Mouse (Mus musculus): ENCODE results near the gene Mga. TPM values are rescaled to one million over a fixed set of nuclear protein-coding genes. Genes with fewer than 3 reads are reported as not detected.

The Mga gene
- total and polyA plus RNA-seq, 2 experiments from 2014 or later = 11.6 to 68.4 TPM

DNA sequence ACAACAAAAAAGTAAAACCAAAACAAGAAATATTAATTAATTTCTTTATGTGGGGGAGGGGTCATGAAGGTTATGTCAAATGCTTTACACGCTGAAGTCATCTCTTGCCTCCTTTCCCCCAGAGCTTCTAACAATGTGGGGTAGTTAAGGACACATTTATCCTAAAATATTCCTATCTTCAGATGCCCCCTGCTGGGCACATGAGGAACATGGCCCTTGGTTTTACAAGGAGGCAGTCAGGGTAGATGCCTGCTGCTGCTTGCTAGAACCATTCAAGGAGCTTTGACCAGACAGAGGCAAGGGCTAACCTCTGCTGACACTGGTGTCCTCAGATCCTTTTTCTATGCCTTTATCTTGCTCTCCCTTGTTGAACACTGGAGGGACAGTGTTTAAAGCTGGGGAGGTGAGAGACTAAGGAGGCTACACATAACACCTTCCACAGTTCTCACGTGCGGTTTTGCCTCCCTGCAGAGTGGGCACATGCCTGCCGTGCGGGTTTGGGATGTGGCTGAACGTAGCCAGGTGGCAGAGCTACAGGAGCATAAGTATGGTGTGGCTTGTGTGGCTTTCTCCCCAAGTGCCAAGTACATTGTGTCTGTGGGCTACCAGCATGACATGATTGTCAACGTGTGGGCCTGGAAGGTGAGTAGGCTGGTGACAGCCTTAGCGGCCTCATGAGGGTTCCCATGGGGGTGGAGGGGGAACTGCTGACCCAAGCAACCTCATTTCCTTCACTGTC lies 114.6 kb downstream of the Mga start:
- Histone ChIP-seq H3K27me3 (ENCODE audit: control insufficient read depth, insufficient read depth, low read length) (no peaks in the 10 kb centered on the region), H3K9ac (replicated peaks; ENCODE audit: low read depth, low read length) (no peak overlapping the region), H3K4me2 (ENCODE audit: low read depth, low read length) (no peak overlapping the region), H3K36me3 (replicated peaks; ENCODE audit: control insufficient read depth, insufficient read depth, low read length) (peaks cover 22% of the 10 kb centered on the region), H3K4me1 (ENCODE audit: control insufficient read depth, insufficient read depth) (no peaks in the 10 kb centered on the region), H3K9me3 (replicated peaks; ENCODE audit: control insufficient read depth, low read length) (no peaks in the 10 kb centered on the region), H3K27ac (ENCODE audit: low read depth) (no peak overlapping the region), H3K4me3 (ENCODE audit: low read depth, low read length) (no peak overlapping the region)
- TF ChIP-seq CTCF (IDR thresholded peaks at IDR 0.05; ENCODE audit: low read depth) = peak; percentile 79
- TF ChIP-seq EP300 (IDR thresholded peaks at IDR 0.05; ENCODE audit: low read depth) = no peak
- 68% methylated on average over 8 of the region's 8 CpGs for WGBS
- DNase-seq (ENCODE audit: low spot score) (peak; percentile 70), ATAC-seq (ENCODE audit: insufficient read depth, low read depth) (peak; percentile 75)

DNA sequence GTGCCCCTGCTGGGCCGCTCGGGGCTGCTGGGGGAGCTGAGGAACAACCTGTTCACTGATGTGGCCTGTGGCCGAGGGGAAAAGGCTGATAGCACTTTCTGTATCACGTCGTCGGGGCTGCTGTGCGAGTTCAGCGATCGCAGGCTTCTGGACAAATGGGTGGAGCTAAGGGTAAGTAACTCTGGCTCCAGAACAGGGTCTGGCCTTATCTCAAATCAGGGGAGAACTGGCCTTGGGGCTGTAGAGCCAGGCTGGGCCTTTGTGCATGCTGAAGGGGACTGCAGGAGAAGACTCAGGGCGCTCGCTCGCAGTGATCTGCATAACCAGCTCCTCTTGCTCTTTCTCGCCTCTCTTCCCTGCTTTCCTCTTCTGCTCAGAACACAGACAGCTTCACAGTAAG lies 115.9 kb downstream of the Mga start:
- Histone ChIP-seq H3K4me1 (ENCODE audit: control insufficient read depth, insufficient read depth) (no peaks in the 10 kb centered on the region), H3K4me3 (ENCODE audit: low read depth, low read length) (no peak overlapping the region), H3K27me3 (ENCODE audit: control insufficient read depth, insufficient read depth, low read length) (no peaks in the 10 kb centered on the region), H3K9ac (replicated peaks; ENCODE audit: low read depth, low read length) (no peak overlapping the region), H3K4me2 (ENCODE audit: low read depth, low read length) (no peak overlapping the region), H3K36me3 (replicated peaks; ENCODE audit: control insufficient read depth, insufficient read depth, low read length) (peaks cover 35% of the 10 kb centered on the region), H3K27ac (ENCODE audit: low read depth) (no peak overlapping the region), H3K9me3 (replicated peaks; ENCODE audit: control insufficient read depth, low read length) (no peaks in the 10 kb centered on the region)
- DNase-seq (ENCODE audit: low spot score) = no peak
- ATAC-seq (ENCODE audit: insufficient read depth, low read depth) = no peak
- TF ChIP-seq EP300 (IDR thresholded peaks at IDR 0.05; ENCODE audit: low read depth) (no peak), CTCF (IDR thresholded peaks at IDR 0.05; ENCODE audit: low read depth) (no peak)
- 51% methylated on average over 13 of the region's 13 CpGs for WGBS

DNA sequence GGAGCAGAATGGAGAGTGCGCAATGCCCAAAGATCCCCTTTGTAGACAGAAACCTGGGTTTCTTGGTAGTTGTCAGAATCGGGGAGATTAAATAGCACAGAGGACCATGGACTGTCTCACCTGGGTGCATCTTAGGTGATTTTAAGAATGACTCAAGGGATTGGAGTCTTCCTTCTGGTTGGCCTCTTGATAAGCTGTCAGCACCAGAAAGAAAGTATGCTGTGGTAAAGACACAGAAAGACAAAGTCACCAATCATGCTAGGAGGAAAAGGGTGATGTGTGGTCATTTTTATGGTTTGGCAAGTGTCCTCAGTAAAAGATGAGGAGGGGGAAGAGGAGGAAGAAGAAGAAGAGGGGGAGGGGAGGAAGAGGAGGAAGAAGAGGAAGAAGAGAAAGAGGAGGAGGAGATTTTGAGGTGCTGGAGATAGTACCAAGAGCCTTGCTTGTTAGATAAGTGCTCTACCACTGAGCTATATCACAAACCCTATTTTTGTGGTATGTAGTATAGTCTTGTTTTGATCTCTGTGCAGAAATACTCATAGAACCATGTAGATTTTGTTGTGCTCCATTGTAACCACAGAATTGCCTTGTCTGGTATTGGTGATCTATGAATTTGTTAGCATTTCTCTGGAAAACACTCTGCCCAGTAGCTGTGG lies 116.9 kb downstream of the Mga start:
- ATAC-seq (ENCODE audit: insufficient read depth, low read depth) (no peak), DNase-seq (ENCODE audit: low spot score) (no peak)
- TF ChIP-seq CTCF (IDR thresholded peaks at IDR 0.05; ENCODE audit: low read depth) (no peak), EP300 (IDR thresholded peaks at IDR 0.05; ENCODE audit: low read depth) (no peak)

DNA sequence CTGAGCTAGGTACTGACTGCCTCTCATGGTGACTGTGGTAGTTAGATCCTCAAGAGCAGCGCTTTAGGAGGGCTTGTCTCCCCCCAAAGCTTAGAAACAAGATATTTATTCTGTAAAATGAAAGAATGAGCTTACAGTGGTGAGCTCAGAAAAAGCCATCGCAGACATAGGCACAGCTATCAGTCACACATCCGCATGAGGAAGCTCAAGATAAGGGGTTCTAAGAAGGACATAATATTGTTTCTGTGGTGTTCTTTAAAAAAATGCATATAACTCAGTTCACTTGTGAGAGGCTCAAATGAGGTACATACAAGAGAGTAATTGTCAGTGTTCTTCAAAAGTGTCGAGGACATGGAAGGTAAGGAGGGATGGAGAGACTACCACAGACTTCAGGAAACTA lies 118.9 kb downstream of the Mga start:
- TF ChIP-seq EP300 (IDR thresholded peaks at IDR 0.05; ENCODE audit: low read depth) (no peak), CTCF (IDR thresholded peaks at IDR 0.05; ENCODE audit: low read depth) (no peak)
- Histone ChIP-seq H3K9me3 (replicated peaks; ENCODE audit: control insufficient read depth, low read length) (no peaks in the 10 kb centered on the region), H3K9ac (replicated peaks; ENCODE audit: low read depth, low read length) (no peak overlapping the region), H3K4me1 (ENCODE audit: control insufficient read depth, insufficient read depth) (no peaks in the 10 kb centered on the region), H3K36me3 (replicated peaks; ENCODE audit: control insufficient read depth, insufficient read depth, low read length) (peaks cover 60% of the 10 kb centered on the region), H3K27me3 (ENCODE audit: control insufficient read depth, insufficient read depth, low read length) (no peaks in the 10 kb centered on the region), H3K4me2 (ENCODE audit: low read depth, low read length) (no peak overlapping the region), H3K27ac (ENCODE audit: low read depth) (no peak overlapping the region), H3K4me3 (ENCODE audit: low read depth, low read length) (no peak overlapping the region)
- DNase-seq (ENCODE audit: low spot score) (no peak), ATAC-seq (ENCODE audit: insufficient read depth, low read depth) (no peak)
- WGBS = 88% methylated on average over 4 of the region's 4 CpGs

More for the DNA sequence above, 116.9 kb downstream of the Mga start:
- Histone ChIP-seq H3K27ac (ENCODE audit: low read depth) (no peak overlapping the region), H3K36me3 (replicated peaks; ENCODE audit: control insufficient read depth, insufficient read depth, low read length) (peaks cover 43% of the 10 kb centered on the region), H3K4me2 (ENCODE audit: low read depth, low read length) (no peak overlapping the region), H3K9me3 (replicated peaks; ENCODE audit: control insufficient read depth, low read length) (no peaks in the 10 kb centered on the region), H3K27me3 (ENCODE audit: control insufficient read depth, insufficient read depth, low read length) (no peaks in the 10 kb centered on the region), H3K4me1 (ENCODE audit: control insufficient read depth, insufficient read depth) (no peaks in the 10 kb centered on the region), H3K4me3 (ENCODE audit: low read depth, low read length) (no peak overlapping the region), H3K9ac (replicated peaks; ENCODE audit: low read depth, low read length) (no peak overlapping the region)
- WGBS = 88% methylated on average over 2 of the region's 2 CpGs

DNA sequence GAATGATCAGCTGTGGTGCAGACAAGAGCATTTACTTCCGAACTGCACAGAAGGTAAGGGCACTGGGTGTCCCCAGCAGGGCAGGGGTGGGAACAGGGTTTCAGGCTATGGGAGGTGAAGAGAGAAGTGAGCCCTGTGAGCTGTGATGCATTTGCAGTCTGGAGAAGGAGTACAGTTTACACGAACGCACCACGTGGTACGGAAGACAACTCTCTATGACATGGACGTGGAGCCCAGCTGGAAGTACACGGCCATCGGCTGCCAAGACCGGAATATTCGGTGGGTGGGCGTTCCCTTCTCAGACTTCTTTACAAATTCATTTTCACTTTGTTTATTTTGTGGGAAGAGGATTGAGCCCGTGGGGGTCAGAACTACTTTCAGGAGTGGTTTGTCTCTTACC lies 120.6 kb downstream of the Mga start:
- Histone ChIP-seq H3K36me3 (replicated peaks; ENCODE audit: control insufficient read depth, insufficient read depth, low read length) (peaks cover 76% of the 10 kb centered on the region), H3K4me3 (ENCODE audit: low read depth, low read length) (no peak overlapping the region), H3K27ac (ENCODE audit: low read depth) (no peak overlapping the region), H3K9me3 (replicated peaks; ENCODE audit: control insufficient read depth, low read length) (no peaks in the 10 kb centered on the region), H3K9ac (replicated peaks; ENCODE audit: low read depth, low read length) (no peak overlapping the region), H3K4me1 (ENCODE audit: control insufficient read depth, insufficient read depth) (no peaks in the 10 kb centered on the region), H3K4me2 (ENCODE audit: low read depth, low read length) (no peak overlapping the region), H3K27me3 (ENCODE audit: control insufficient read depth, insufficient read depth, low read length) (no peaks in the 10 kb centered on the region)
- DNase-seq (ENCODE audit: low spot score) (no peak), ATAC-seq (ENCODE audit: insufficient read depth, low read depth) (no peak)
- 93% methylated on average over 12 of the region's 12 CpGs for WGBS
- no peak for TF ChIP-seq CTCF (IDR thresholded peaks at IDR 0.05; ENCODE audit: low read depth)
- TF ChIP-seq EP300 (IDR thresholded peaks at IDR 0.05; ENCODE audit: low read depth) = no peak

Small RNAs within 50 kb of the gene (microRNA-seq; reads per million reads assigned to microRNA genes)
- gene Mir7665 = not detected

Other genes with a start within 250 kb of the Mga start
- gene Ndufaf1, start 234.4 kb upstream of the Mga start, total RNA-seq (2014; rRNA removed; ENCODE audit: low replicate concordance) = 28.4 and 37.9 TPM in 2 replicates
- gene Ndufaf1, start 234.4 kb upstream of the Mga start, polyA plus RNA-seq (2015; fragmentation: Nextera tagmentation; extraction: Ambion mirVana) = 79.9 and 83.3 TPM in 2 replicates
- gene Rtf1, start 222.2 kb upstream of the Mga start, total RNA-seq (2014; rRNA removed; ENCODE audit: low replicate concordance) = 7.9 and 10.2 TPM in 2 replicates
- gene Rtf1, start 222.2 kb upstream of the Mga start, polyA plus RNA-seq (2015; fragmentation: Nextera tagmentation; extraction: Ambion mirVana) = 24.3 and 25.6 TPM in 2 replicates
- 0.50 and 6.6 TPM in 2 replicates for gene Itpka, start 154.9 kb upstream of the Mga start, total RNA-seq (2014; rRNA removed; ENCODE audit: low replicate concordance)
- 1.00 and 1.4 TPM in 2 replicates for gene Itpka, start 154.9 kb upstream of the Mga start, polyA plus RNA-seq (2015; fragmentation: Nextera tagmentation; extraction: Ambion mirVana)
- not detected in 2 replicates for gene Ltk, start 136.8 kb upstream of the Mga start, total RNA-seq (2014; rRNA removed; ENCODE audit: low replicate concordance)
- gene Ltk, start 136.8 kb upstream of the Mga start, polyA plus RNA-seq (2015; fragmentation: Nextera tagmentation; extraction: Ambion mirVana) = 0.05 and 0.07 TPM in 2 replicates
- gene Rpap1, start 109.7 kb upstream of the Mga start, total RNA-seq (2014; rRNA removed; ENCODE audit: low replicate concordance) = 13.9 and 20.5 TPM in 2 replicates
- 9.0 and 10.2 TPM in 2 replicates for gene Rpap1, start 109.7 kb upstream of the Mga start, polyA plus RNA-seq (2015; fragmentation: Nextera tagmentation; extraction: Ambion mirVana)
- 8.5 and 19.0 TPM in 2 replicates for gene Tyro3, start 99.5 kb upstream of the Mga start, total RNA-seq (2014; rRNA removed; ENCODE audit: low replicate concordance)
- 3.1 and 3.5 TPM in 2 replicates for gene Tyro3, start 99.5 kb upstream of the Mga start, polyA plus RNA-seq (2015; fragmentation: Nextera tagmentation; extraction: Ambion mirVana)
- 7.6 and 18.7 TPM in 2 replicates for gene Mapkbp1, start 75.5 kb downstream of the Mga start, total RNA-seq (2014; rRNA removed; ENCODE audit: low replicate concordance)
- gene Mapkbp1, start 75.5 kb downstream of the Mga start, polyA plus RNA-seq (2015; fragmentation: Nextera tagmentation; extraction: Ambion mirVana) = 1.1 TPM in 2 replicates
- 8.5 and 14.1 TPM in 2 replicates for gene Jmjd7, start 130.3 kb downstream of the Mga start, total RNA-seq (2014; rRNA removed; ENCODE audit: low replicate concordance)
- 18.0 and 20.3 TPM in 2 replicates for gene Jmjd7, start 130.3 kb downstream of the Mga start, polyA plus RNA-seq (2015; fragmentation: Nextera tagmentation; extraction: Ambion mirVana)
- gene Gm28042, start 130.3 kb downstream of the Mga start, total RNA-seq (2014; rRNA removed; ENCODE audit: low replicate concordance) = 0.12 and 18.7 TPM in 2 replicates
- gene Gm28042, start 130.3 kb downstream of the Mga start, polyA plus RNA-seq (2015; fragmentation: Nextera tagmentation; extraction: Ambion mirVana) = 0.74 and 1.4 TPM in 2 replicates
- 8.0 TPM in 1 of 2 replicates, not detected in the other for gene Pla2g4b, start 136.2 kb downstream of the Mga start, total RNA-seq (2014; rRNA removed; ENCODE audit: low replicate concordance)
- 0.20 and 0.37 TPM in 2 replicates for gene Pla2g4b, start 136.2 kb downstream of the Mga start, polyA plus RNA-seq (2015; fragmentation: Nextera tagmentation; extraction: Ambion mirVana)

Data from heart, postnatal 0 days (tissue).